Mouse (Mus musculus) left cerebral cortex, postnatal 14 days (tissue): ENCODE measurements at regions not wholly inside any gene's neighbourhood (a gene's known extent, or its start where the extent isn't known, plus 50 kb on each side); places are given as distances from the start of the nearest gene placed in this dataset.
A peak's percentile ranks its signal among the peaks of the same experiment; 100 is the strongest.

Experiments
- DNase-seq, 2 experiments: peaks; one replicate each; pipeline ENCODE4 v3.0.0; 2021 to 2022; ENCODE audit warnings: low spot score in 2 of 2, mixed read lengths in 1 of 2
- intact Hi-C: fragments of 180-260 bp; cut with DNase I; formaldehyde crosslinking; loops from one replicate; pipeline ENCODE4 v1.15.1; 2025

DNA sequence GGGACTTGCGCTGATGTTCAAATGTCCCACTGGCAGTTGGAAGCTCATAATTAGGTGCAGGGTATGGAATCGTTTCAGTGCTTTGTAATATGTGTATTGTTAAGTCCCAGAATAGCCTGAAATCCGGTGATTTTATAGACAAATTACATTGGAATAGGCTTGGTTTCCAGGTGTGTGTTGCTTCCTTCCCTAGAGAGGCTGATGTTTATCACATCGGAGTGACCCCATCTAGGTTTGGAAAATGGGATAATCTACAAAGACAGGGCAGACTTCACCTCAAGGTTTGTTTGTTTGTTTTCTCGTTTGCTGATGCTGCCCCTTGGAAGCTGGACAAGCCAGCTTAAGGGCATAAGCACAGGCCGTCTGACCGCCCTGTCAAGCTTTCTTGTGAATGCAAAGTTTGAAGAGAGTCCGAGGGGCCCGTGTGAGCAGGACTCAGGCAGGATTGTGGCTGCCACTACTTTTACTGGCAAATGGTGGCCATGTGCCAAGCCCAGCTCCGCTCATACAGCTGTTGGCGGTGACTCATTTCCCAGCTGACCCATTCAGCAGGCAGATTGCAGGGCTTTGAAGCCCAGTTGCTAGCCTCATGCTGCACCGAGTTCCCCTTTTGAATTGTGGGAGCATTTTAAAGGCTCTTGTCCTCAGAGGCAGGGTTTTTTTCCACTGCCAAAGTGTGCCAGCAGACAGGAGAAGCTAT lies 200.6 kb upstream of the Tgfbr2 start:
- DNase-seq = peak; percentile 52 to 73
- intact Hi-C loops = no loop called here

GRCm38 (mm10) chr9:116374343-116374742 lies 199.2 kb upstream of the Tgfbr2 start:
- DNase-seq = no peak
- intact Hi-C loops = no loop called here

GRCm38 (mm10) chr9:116373396-116373795 lies 198.2 kb upstream of the Tgfbr2 start:
- intact Hi-C loops = no loop called here
- DNase-seq = no peak

- intact Hi-C loops = no loop called here
- DNase-seq = no peak
These were observed 194.0 kb upstream of the Tgfbr2 start for GRCm38 (mm10) chr9:116369059-116369718.

GRCm38 (mm10) chr9:116366713-116367112 lies 191.6 kb upstream of the Tgfbr2 start:
- intact Hi-C loops = no loop called here
- DNase-seq = no peak

DNA sequence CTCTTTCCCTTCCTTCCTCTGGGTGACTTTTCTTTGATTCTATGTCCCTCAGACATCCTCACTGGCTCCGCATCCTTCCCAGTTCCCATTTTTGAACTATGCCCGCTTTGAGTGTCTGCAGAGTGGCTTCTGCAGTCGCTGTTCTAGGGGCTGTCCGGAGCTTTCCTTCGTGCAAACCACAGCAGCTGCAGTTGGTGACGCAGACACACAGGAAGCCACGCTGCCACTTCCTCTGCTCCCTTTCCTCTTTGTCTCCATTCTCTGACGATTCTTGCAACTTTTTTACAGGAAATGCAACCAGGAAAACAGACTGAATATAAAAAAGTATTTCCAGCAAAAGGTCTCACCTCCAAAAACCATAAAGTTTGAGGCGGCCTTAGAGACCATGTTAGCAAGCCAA lies 191.0 kb upstream of the Tgfbr2 start:
- intact Hi-C loops = no loop called here
- DNase-seq = no peak

DNA sequence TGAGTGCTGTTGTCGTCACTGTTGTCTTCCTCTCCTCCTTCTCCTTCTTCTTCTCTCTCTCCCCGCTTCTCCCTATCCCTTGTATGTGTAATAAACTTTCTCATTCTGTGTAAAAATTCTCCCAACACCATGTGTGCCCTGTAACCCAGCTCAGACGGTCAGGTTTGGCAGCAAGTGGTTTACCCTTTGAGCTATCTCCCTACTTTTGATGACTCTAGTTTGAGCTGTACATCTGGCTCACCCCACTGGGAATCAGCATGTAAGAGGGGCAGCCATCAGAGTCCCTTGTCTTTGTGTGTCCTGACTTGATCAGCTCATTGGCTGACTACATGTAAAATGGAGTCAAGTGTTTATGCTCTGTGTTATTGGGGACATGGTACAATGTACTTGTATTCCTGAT lies 190.5 kb upstream of the Tgfbr2 start:
- intact Hi-C loops = no loop called here
- no peak for DNase-seq

- no peak for DNase-seq
- intact Hi-C loops = no loop called here
These were observed 190.0 kb upstream of the Tgfbr2 start for GRCm38 (mm10) chr9:116365016-116365685.

GRCm38 (mm10) chr9:116361092-116361491 lies 185.9 kb upstream of the Tgfbr2 start:
- no peak for DNase-seq
- intact Hi-C loops = no loop called here

- DNase-seq = no peak
- intact Hi-C loops = no loop called here
These were observed 179.0 kb upstream of the Tgfbr2 start for GRCm38 (mm10) chr9:116354056-116354732.

- intact Hi-C loops = no loop called here
- DNase-seq = peak in 1 of 2 experiments; percentile 23
These were observed 177.8 kb upstream of the Tgfbr2 start for GRCm38 (mm10) chr9:116352801-116353494.

GRCm38 (mm10) chr9:116350804-116351547 lies 175.8 kb upstream of the Tgfbr2 start:
- DNase-seq = no peak
- intact Hi-C loops = no loop called here

DNA sequence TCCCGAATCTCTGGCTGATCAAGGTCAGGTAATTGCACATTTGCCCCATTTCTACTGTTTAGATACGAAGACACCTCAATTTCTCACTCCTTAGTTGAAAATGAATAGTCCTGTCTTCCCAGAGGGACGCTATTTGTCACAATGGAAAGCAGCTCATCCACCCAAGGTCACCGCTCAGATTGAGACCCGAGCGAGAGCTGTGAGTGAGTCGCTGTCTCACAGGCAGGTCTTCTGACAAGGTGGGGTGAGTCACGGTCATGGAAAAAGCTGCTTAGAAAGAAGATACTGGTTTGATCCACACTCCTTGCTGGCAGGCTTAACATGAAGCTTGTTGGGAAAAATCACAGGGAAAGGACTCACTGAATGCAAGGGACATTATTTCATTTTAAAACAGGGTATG lies 171.9 kb upstream of the Tgfbr2 start:
- intact Hi-C loops = loop anchor here (10.0 kb wide), 1 partner anchor 282 kb away; no protein-coding TSS in a partner anchor
- no peak for DNase-seq

DNA sequence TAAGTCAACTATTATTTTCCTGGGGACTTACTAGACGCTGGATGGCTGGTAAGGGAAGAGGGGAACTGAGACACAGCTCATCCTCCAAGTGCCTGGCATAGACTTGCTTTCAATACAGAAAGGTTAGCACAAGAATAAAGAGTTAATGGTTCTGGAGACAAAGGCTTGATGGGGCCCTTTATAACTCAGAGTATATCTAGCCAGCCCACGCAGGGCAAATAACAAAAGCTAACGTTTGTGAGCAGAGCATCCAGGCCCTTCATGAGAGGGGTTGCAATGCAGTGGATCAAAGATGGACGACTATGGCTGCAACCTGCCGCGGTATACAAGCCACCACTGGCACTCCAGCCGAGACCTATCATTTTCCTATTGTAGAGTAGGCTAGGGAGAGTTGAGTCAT lies 171.3 kb upstream of the Tgfbr2 start:
- DNase-seq = no peak
- intact Hi-C loops = loop anchor here (10.0 kb wide), 1 partner anchor 282 kb away; no protein-coding TSS in a partner anchor

GRCm38 (mm10) chr9:116343086-116343481 lies 167.9 kb upstream of the Tgfbr2 start:
- intact Hi-C loops = loop anchor here (10.0 kb wide), 1 partner anchor 278 kb away; no protein-coding TSS in a partner anchor
- peak in 1 of 2 experiments; percentile 64 for DNase-seq

- intact Hi-C loops = loop anchor here (10.0 kb wide), 1 partner anchor 278 kb away; no protein-coding TSS in a partner anchor
- no peak for DNase-seq
These were observed 167.4 kb upstream of the Tgfbr2 start for GRCm38 (mm10) chr9:116342446-116343085.

DNA sequence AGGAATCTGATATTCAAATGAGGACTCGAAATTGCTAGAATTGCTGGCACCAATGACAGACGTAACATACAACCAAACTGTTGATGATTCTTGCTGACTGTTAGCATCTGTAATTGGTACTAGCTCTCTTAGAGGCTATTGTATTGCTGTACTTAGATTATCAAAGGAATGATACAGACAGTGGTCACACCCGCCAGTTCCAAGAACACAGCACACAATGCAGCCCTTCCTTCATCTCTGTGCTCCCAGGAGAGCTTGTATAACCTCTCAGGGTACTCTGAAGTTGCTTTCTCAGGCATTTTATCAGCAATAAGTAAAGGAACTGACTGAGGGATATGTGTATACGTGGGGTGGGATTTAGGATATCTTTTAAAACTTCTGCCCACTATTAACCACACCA lies 166.8 kb upstream of the Tgfbr2 start:
- DNase-seq = no peak
- intact Hi-C loops = loop anchor here (10.0 kb wide), 1 partner anchor 277 kb away; no protein-coding TSS in a partner anchor

GRCm38 (mm10) chr9:116340952-116341351 lies 165.8 kb upstream of the Tgfbr2 start:
- peak in 1 of 2 experiments; percentile 31 for DNase-seq
- intact Hi-C loops = loop anchor here (10.0 kb wide), 1 partner anchor 276 kb away; no protein-coding TSS in a partner anchor
